Mouse (Mus musculus) MEL (cell line): ENCODE data around the gene Asb1.

Source experiments
- CTCF ChIP-seq, 3 experiments: IDR thresholded peaks in 2 of 3; conservative IDR thresholded peaks in 1 of 3; 2 replicates each; pipeline ENCODE4 v1.5.1; 2011 to 2012; ENCODE audit warnings: low read length in 3 of 3, low read depth in 2 of 3, mild to moderate bottlenecking in 2 of 3, improper control_type of control experiment in 1 of 3, inconsistent platforms in 1 of 3, mixed read lengths in 1 of 3, moderate library complexity in 1 of 3; ENCODE audit not compliant: control insufficient read depth in 1 of 3, insufficient read depth in 1 of 3, poor library complexity in 1 of 3, severe bottlenecking in 1 of 3
- EP300 ChIP-seq, 2 experiments: IDR thresholded peaks; 2 replicates each; pipeline ENCODE4 v1.6.1; 2011; ENCODE audit warnings: improper control_type of control experiment in 2 of 2, low read length in 2 of 2, low read depth in 1 of 2, mild to moderate bottlenecking in 1 of 2
- MAFK ChIP-seq: IDR thresholded peaks from 2 replicates; pipeline ENCODE4 v1.6.1; 2011; ENCODE audit warnings: low read depth, mild to moderate bottlenecking, low read length, improper control_type of control experiment, borderline replicate concordance
- MEF2A ChIP-seq: IDR thresholded peaks from 2 replicates; pipeline ENCODE4 v1.6.1; 2014; ENCODE audit warnings: low read depth, mild to moderate bottlenecking, inconsistent platforms, low read length, improper control_type of control experiment; ENCODE audit not compliant: poor library complexity, insufficient replicate concordance, severe bottlenecking; ENCODE audit errors: extremely low read depth
- NELFE ChIP-seq: IDR thresholded peaks from 2 replicates; pipeline ENCODE4 v1.6.1; 2011; ENCODE audit warnings: low read depth, low read length, improper control_type of control experiment
- POLR2A ChIP-seq, 2 experiments: IDR thresholded peaks; 2 replicates each; pipeline ENCODE4 v1.6.1; 2011 to 2012; ENCODE audit warnings: low read length in 2 of 2, mild to moderate bottlenecking in 2 of 2, control low read depth in 1 of 2, improper control_type of control experiment in 1 of 2, low read depth in 1 of 2, moderate library complexity in 1 of 2; ENCODE audit not compliant: control insufficient read depth in 1 of 2, insufficient read depth in 1 of 2, poor library complexity in 1 of 2
- POLR2AphosphoS5 ChIP-seq: IDR thresholded peaks from 2 replicates; pipeline ENCODE4 v1.6.1; 2012; ENCODE audit warnings: low read depth, borderline replicate concordance, mild to moderate bottlenecking, inconsistent platforms, low read length, moderate library complexity, mixed read lengths
- TAL1 ChIP-seq: IDR thresholded peaks from 2 replicates; pipeline ENCODE4 v1.6.1; 2012; ENCODE audit warnings: mild to moderate bottlenecking, inconsistent platforms, low read length, moderate library complexity, mixed read lengths
- USF2 ChIP-seq, 2 experiments: IDR thresholded peaks; 2 replicates each; pipeline ENCODE4 v1.6.1; 2011 to 2012; ENCODE audit warnings: improper control_type of control experiment in 2 of 2, low read length in 2 of 2, borderline replicate concordance in 1 of 2, inconsistent platforms in 1 of 2, low read depth in 1 of 2, mild to moderate bottlenecking in 1 of 2; ENCODE audit not compliant: insufficient read depth in 1 of 2
- ZMIZ1 ChIP-seq: IDR thresholded peaks from 2 replicates; pipeline ENCODE4 v1.6.1; 2012; ENCODE audit warnings: low read depth, mild to moderate bottlenecking, inconsistent platforms, low read length, improper control_type of control experiment, moderate library complexity

DNA sequence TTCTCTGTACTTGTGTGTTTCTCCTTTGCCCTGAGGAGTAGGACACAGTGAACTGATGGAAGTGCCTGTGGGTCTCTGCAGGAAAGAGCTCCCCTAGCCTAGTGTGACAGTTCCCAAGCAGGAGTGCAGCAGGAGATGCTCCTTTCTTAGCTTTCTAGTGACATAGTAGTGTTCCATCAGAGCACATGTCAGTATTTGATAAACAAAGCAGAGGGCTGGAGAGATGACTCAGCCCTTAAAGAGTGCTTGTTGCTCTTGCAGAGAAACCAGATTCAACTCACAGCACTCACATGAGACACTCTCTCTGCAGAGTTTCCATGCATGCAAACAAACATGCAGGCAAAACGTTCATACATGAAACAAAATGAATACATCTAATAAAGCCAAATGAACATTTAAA is 4.9 kb downstream of the Asb1 start:
- TF ChIP-seq POLR2A (IDR thresholded peaks at IDR 0.05; ENCODE audit: control insufficient read depth in 1 of 2, insufficient read depth in 1 of 2, low read depth in 1 of 2, low read length in 2 of 2, poor library complexity in 1 of 2) (no peak), ZMIZ1 (no peak), TAL1 (no peak), NELFE (no peak), POLR2AphosphoS5 (no peak), USF2 (IDR thresholded peaks at IDR 0.05; ENCODE audit: borderline replicate concordance in 1 of 2, insufficient read depth in 1 of 2, low read depth in 1 of 2, low read length in 2 of 2) (no peak), CTCF (IDR thresholded peaks at IDR 0.05 in 2 of 3, conservative IDR thresholded peaks at IDR 0.05 in 1 of 3; ENCODE audit: control insufficient read depth in 1 of 3, insufficient read depth in 1 of 3, low read depth in 2 of 3, low read length in 3 of 3, poor library complexity in 1 of 3, severe bottlenecking in 1 of 3) (no peak), MAFK (no peak), EP300 (IDR thresholded peaks at IDR 0.05; ENCODE audit: low read depth in 1 of 2, low read length in 2 of 2) (no peak), MEF2A (no peak)
